Mouse (Mus musculus) ES-E14 (cell line): Measurements from ENCODE around the gene Rab1b.

Source experiments
- CHD2 ChIP-seq: IDR thresholded peaks from 2 replicates; pipeline ENCODE4 v1.6.1; 2014; ENCODE audit warnings: mild to moderate bottlenecking, low read depth, low read length, inconsistent platforms
- MAFK ChIP-seq: IDR thresholded peaks from 2 replicates; pipeline ENCODE4 v1.6.1; 2014; ENCODE audit warnings: mild to moderate bottlenecking, low read depth, low read length, inconsistent platforms; ENCODE audit not compliant: insufficient read depth
- ZC3H11A ChIP-seq: IDR thresholded peaks from 2 replicates; pipeline ENCODE4 v1.6.1; 2012; ENCODE audit warnings: low read depth, mild to moderate bottlenecking, inconsistent platforms, low read length, borderline replicate concordance

- no peak for TF ChIP-seq MAFK
- TF ChIP-seq CHD2, result no peak
- no peak for TF ChIP-seq ZC3H11A
Measured at GRCm38 (mm10) chr19:5065104-5065503, 41.8 kb downstream of the Rab1b start.
